Mouse (Mus musculus) NIH3T3 (cell line): ENCODE measurements around the gene Tbc1d10a.

Experiments
- DNase-seq: peaks from one replicate; pipeline ENCODE4 v3.0.0-alpha.2; 2012; ENCODE audit warnings: low read depth

Gene Tbc1d10a

GRCm38 (mm10) chr11:4186486-4187317, at the start of gene Tbc1d10a:
Gene Tbc1d10a, plus strand, starts transcription at chr11:4186789.
- peak; percentile 98 for DNase-seq

- no peak for DNase-seq
Measured at GRCm38 (mm10) chr11:4138964-4139363, 47.6 kb upstream of the Tbc1d10a start.

- DNase-seq, result no peak
Measured at GRCm38 (mm10) chr11:4141505-4141904, 45.1 kb upstream of the Tbc1d10a start.

- DNase-seq, result peak; percentile 30
Measured at GRCm38 (mm10) chr11:4142352-4142751, 44.2 kb upstream of the Tbc1d10a start.

- no peak for DNase-seq
Measured at GRCm38 (mm10) chr11:4143281-4144062, 43.1 kb upstream of the Tbc1d10a start.

- no peak for DNase-seq
Measured at GRCm38 (mm10) chr11:4146381-4146780, 40.2 kb upstream of the Tbc1d10a start.

- DNase-seq, result no peak
Measured at GRCm38 (mm10) chr11:4147098-4147497, 39.5 kb upstream of the Tbc1d10a start.

- no peak for DNase-seq
Measured at GRCm38 (mm10) chr11:4148120-4148519, 38.5 kb upstream of the Tbc1d10a start.

GRCm38 (mm10) chr11:4148536-4149156, 37.9 kb upstream of the Tbc1d10a start:
- DNase-seq, result no peak

GRCm38 (mm10) chr11:4149886-4150285, 36.7 kb upstream of the Tbc1d10a start:
- no peak for DNase-seq

- DNase-seq, result no peak
Measured at GRCm38 (mm10) chr11:4153694-4154093, 32.9 kb upstream of the Tbc1d10a start.

- DNase-seq, result no peak
Measured at GRCm38 (mm10) chr11:4155641-4156040, 30.9 kb upstream of the Tbc1d10a start.

GRCm38 (mm10) chr11:4158676-4159075, 27.9 kb upstream of the Tbc1d10a start:
- DNase-seq, result no peak

GRCm38 (mm10) chr11:4159808-4160708, 26.5 kb upstream of the Tbc1d10a start, which contains the start of the genes Ccdc157 and Sf3a1:
Gene Ccdc157, minus strand, starts transcription at chr11:4160293.
Gene Sf3a1, plus strand, starts transcription at chr11:4160350.
- peak; percentile 97 for DNase-seq

- DNase-seq, result peak; percentile 39
Measured at GRCm38 (mm10) chr11:4160758-4161480, 25.7 kb upstream of the Tbc1d10a start.

GRCm38 (mm10) chr11:4164701-4165100, 21.9 kb upstream of the Tbc1d10a start:
- peak; percentile 90 for DNase-seq

- no peak for DNase-seq
Measured at GRCm38 (mm10) chr11:4166467-4167090, 20.0 kb upstream of the Tbc1d10a start.

- no peak for DNase-seq
Measured at GRCm38 (mm10) chr11:4174586-4174985, 12.0 kb upstream of the Tbc1d10a start.

GRCm38 (mm10) chr11:4177716-4178115, 8.9 kb upstream of the Tbc1d10a start:
- no peak for DNase-seq

- DNase-seq, result peak; percentile 55
Measured at GRCm38 (mm10) chr11:4182061-4182460, 4.5 kb upstream of the Tbc1d10a start.
